Mouse (Mus musculus) B cell, adult 67 days (primary cell): ENCODE measurements around the gene Stx4a. TPM values are rescaled to one million over a fixed set of nuclear protein-coding genes. Genes with fewer than 3 reads are reported as not detected.

Source experiments
- total RNA-seq, 2 experiments: library from RNA; stranded (reverse); gene quantifications; 4 replicates each; pipeline ENCODE4 v1.2.4; 2023

Stx4a gene
- 100 to 1,000 TPM; 143 to 167 TPM for total RNA-seq

GRCm38 (mm10) chr7:127824176-127824871, at the start of gene Stx4a, which contains the start of gene Stx1b:
Gene Stx4a (plus strand): TSS chr7:127824294.
Gene Stx1b (minus strand): TSS chr7:127824549.

GRCm38 (mm10) chr7:127776426-127776825, 47.7 kb upstream of the Stx4a start, which contains the start of gene Setd1a:
Gene Setd1a (plus strand): TSS chr7:127776670.

GRCm38 (mm10) chr7:127785308-127785707, 38.8 kb upstream of the Stx4a start, which contains the start of gene Gm49388:
Gene Gm49388 (plus strand): TSS chr7:127785608.

GRCm38 (mm10) chr7:127800435-127801009, 23.6 kb upstream of the Stx4a start, which contains the start of gene Hsd3b7:
Gene Hsd3b7 (plus strand): TSS chr7:127800604.

GRCm38 (mm10) chr7:127876041-127876466, 52.0 kb downstream of the Stx4a start, which contains the start of gene Zfp646:
Gene Zfp646 (plus strand): TSS chr7:127876221.

DNA sequence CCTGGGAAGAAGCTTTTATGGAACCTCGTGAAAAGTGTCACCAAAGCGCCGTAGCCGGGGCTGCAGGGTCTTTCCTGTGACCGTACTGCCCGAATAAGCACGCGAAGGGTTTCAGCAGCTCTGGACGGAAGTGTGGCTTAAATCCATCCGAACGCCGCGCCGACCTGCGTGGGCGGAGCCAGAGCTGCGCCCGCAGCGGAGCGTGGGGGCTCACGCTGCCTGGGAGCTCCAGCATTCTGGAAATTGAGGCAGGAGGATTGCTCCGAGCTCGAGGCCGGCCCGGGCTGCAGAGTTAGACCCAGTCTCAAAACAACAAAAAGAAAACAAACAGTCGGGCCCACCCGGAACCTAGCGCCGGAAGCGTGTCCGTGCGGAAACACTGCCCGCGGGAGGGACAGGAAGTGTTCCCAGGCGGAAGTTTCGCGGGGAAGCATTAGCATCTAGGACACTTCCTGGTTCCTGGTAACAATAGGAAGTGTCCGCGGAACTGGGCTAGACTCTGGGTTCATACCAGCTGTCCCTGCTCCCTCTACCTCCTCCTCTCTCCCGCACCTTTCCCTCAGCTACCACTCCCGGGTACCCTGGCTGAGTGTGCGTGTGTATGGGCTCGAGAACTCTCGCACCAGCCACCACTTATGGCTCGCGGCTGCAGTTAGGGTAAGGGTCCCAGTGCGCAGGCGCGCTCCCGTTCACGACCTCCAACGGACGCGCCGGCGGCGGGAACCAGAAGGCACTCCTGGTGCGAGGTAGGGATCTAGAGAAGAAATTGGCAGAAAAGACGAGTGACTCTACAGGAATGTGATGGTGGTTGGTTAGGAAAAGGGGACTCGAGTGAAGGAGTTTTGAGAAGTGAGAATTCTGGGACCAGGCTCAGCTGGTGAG, 52.6 kb downstream of the Stx4a start, which contains the start of gene Zfp668:
Zfp668 (minus strand) TSS at position 362 of the 882 bp plus-strand sequence.

GRCm38 (mm10) chr7:127890798-127891197, 66.7 kb downstream of the Stx4a start, which contains the start of gene Prss53:
Gene Prss53 (minus strand): TSS chr7:127890970.

DNA sequence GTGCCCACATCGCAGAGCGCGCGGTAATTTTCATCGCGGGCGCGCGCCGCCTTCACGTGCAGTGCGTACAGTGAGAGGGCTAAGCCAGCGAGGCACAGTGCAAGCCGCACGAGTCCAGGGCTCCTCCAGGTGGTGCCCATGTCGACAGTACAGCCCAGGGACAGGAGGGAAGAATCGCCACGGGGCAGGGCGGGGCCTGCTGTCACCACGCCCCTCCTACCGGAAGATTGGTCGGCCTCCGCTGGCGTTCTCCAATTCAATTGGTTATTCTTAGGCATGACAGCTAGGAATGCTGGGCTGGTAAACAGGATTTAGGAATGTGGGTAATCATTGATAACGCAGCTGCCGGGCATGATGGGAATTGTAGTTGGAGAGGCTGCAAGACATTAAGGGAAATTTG, 71.3 kb downstream of the Stx4a start, which contains the start of the genes Gm21974 and Vkorc1:
Gm21974 (minus strand) TSS at position 13 of the 400 bp plus-strand sequence.
Vkorc1 (minus strand) TSS at position 176 of the 400 bp plus-strand sequence.

Other genes starting within 250 kb of the Stx4a start
- 1 to 10 TPM; 1.0 to 1.3 TPM for gene Ccdc189, start 235.7 kb upstream of the Stx4a start, total RNA-seq
- 100 to 1,000 TPM; 152 to 153 TPM for gene Rnf40, start 235.5 kb upstream of the Stx4a start, total RNA-seq
- 1 to 10 TPM; 4.0 to 5.6 TPM for gene Zfp629, start 208.5 kb upstream of the Stx4a start, total RNA-seq
- 10 to 100 TPM; 57.9 to 70.7 TPM for gene Bcl7c, start 115.4 kb upstream of the Stx4a start, total RNA-seq
- not detected for gene Ctf1, start 111.6 kb upstream of the Stx4a start, total RNA-seq
- not detected for gene Ctf2, start 92.1 kb upstream of the Stx4a start, total RNA-seq
- 10 to 100 TPM; 14.3 to 15.7 TPM for gene Fbxl19, start 79.8 kb upstream of the Stx4a start, total RNA-seq
- 10 to 100 TPM; 38.3 to 40.4 TPM for gene Orai3, start 54.5 kb upstream of the Stx4a start, total RNA-seq
- 10 to 100 TPM; 71.9 to 94.6 TPM for gene Setd1a, start 47.6 kb upstream of the Stx4a start, total RNA-seq
- gene Gm49388, start 38.7 kb upstream of the Stx4a start, total RNA-seq = under 1 TPM in 1 of 2 experiments, not detected in 1; 0.53 TPM
- 1 to 10 TPM; 4.1 to 6.1 TPM for gene Hsd3b7, start 23.7 kb upstream of the Stx4a start, total RNA-seq
- not detected for gene Stx1b, start 255 bp downstream of the Stx4a start, total RNA-seq
- 100 to 1,000 TPM; 104 to 108 TPM for gene Zfp646, start 51.9 kb downstream of the Stx4a start, total RNA-seq
- 10 to 100 TPM; 15.3 to 20.7 TPM for gene Zfp668, start 52.5 kb downstream of the Stx4a start, total RNA-seq
- under 1 TPM in 1 of 2 experiments, not detected in 1; 0.49 TPM for gene Prss53, start 66.7 kb downstream of the Stx4a start, total RNA-seq
- gene Gm21974, start 71.2 kb downstream of the Stx4a start, total RNA-seq = under 1 TPM in 1 of 2 experiments, not detected in 1; 0.83 TPM
- gene Vkorc1, start 71.3 kb downstream of the Stx4a start, total RNA-seq = 10 to 100 TPM; 13.7 to 19.4 TPM
- gene Bckdk, start 79.8 kb downstream of the Stx4a start, total RNA-seq = 10 to 100 TPM; 29.3 to 35.7 TPM
- 10 to 100 TPM; 51.0 to 58.3 TPM for gene Kat8, start 88.2 kb downstream of the Stx4a start, total RNA-seq
- not detected for gene Prss8, start 105.8 kb downstream of the Stx4a start, total RNA-seq
- gene Prss36, start 122.4 kb downstream of the Stx4a start, total RNA-seq = 1 to 10 TPM; 1.7 to 3.1 TPM
- gene Fus, start 143.2 kb downstream of the Stx4a start, total RNA-seq = 100 to 1,000 TPM; 721 to 839 TPM
- 10 to 100 TPM; 21.7 to 25.7 TPM for gene Pycard, start 169.6 kb downstream of the Stx4a start, total RNA-seq
- gene Trim72, start 179.7 kb downstream of the Stx4a start, total RNA-seq = 1 to 10 TPM; 1.0 to 1.3 TPM
- gene Itgam, start 238.3 kb downstream of the Stx4a start, total RNA-seq = 1 to 10 TPM; 1.7 to 1.8 TPM
- gene Gm49368, start 238.4 kb downstream of the Stx4a start, total RNA-seq = not detected